Mouse (Mus musculus): ENCODE results near the gene Chn2.

GRCm38 (mm10) chr6:54088168-54088567 lies 48.8 kb downstream of the Chn2 start:
- TF ChIP-seq SMC3 (IDR thresholded peaks at IDR 0.05; ENCODE audit: low read depth, low read length) (no peak), NELFE (IDR thresholded peaks at IDR 0.05; ENCODE audit: low read depth, low read length) (no peak), TBP (IDR thresholded peaks at IDR 0.05; ENCODE audit: low read depth, low read length) (no peak), CTCF (IDR thresholded peaks at IDR 0.05 in 2 of 3, conservative IDR thresholded peaks at IDR 0.05 in 1 of 3; ENCODE audit: control insufficient read depth in 1 of 3, insufficient read depth in 1 of 3, low read depth in 2 of 3, low read length in 3 of 3, poor library complexity in 1 of 3, severe bottlenecking in 1 of 3) (no peak), GATA1 (IDR thresholded peaks at IDR 0.05; ENCODE audit: low read depth, low read length) (no peak), POLR2A (IDR thresholded peaks at IDR 0.05; ENCODE audit: control insufficient read depth in 1 of 2, insufficient read depth in 1 of 2, low read depth in 1 of 2, low read length in 2 of 2, poor library complexity in 1 of 2) (no peak), RAD21 (IDR thresholded peaks at IDR 0.05; ENCODE audit: low read depth, low read length) (no peak), MXI1 (IDR thresholded peaks at IDR 0.05; ENCODE audit: low read depth, low read length) (no peak), BHLHE40 (IDR thresholded peaks at IDR 0.05; ENCODE audit: borderline replicate concordance, low read depth, low read length) (no peak), EP300 (IDR thresholded peaks at IDR 0.05; ENCODE audit: low read depth in 1 of 2, low read length in 2 of 2) (no peak), HCFC1 (IDR thresholded peaks at IDR 0.05; ENCODE audit: low read depth, low read length) (no peak)
